Mouse (Mus musculus): ENCODE results near the gene Ccl1. TPM values are rescaled to one million over a fixed set of nuclear protein-coding genes. Genes with fewer than 3 reads are reported as not detected.

The Ccl1 gene
- total RNA-seq, 2 experiments from 2014 or later, result not detected

- intact Hi-C loops (cut with DNase I), result no loop called here
- DNase-seq (ENCODE audit: low spot score in 2 of 2), result no peak
Measured at GRCm38 (mm10) chr11:82216531-82216930, 89.0 kb downstream of the Ccl1 start.

- DNase-seq (ENCODE audit: low spot score in 2 of 2), result no peak
- intact Hi-C loops (cut with DNase I), result no loop called here
Measured at GRCm38 (mm10) chr11:82214405-82214804, 91.1 kb downstream of the Ccl1 start.

GRCm38 (mm10) chr11:82206960-82207488, 98.5 kb downstream of the Ccl1 start:
- intact Hi-C loops (cut with DNase I), result no loop called here
- DNase-seq (ENCODE audit: low spot score in 2 of 2), result no peak

GRCm38 (mm10) chr11:82205221-82205620, 100.3 kb downstream of the Ccl1 start:
- intact Hi-C loops (cut with DNase I), result no loop called here
- DNase-seq (ENCODE audit: low spot score in 2 of 2), result no peak

GRCm38 (mm10) chr11:82203706-82204105, 101.8 kb downstream of the Ccl1 start:
- no peak for DNase-seq (ENCODE audit: low spot score in 2 of 2)
- intact Hi-C loops (cut with DNase I), result no loop called here

GRCm38 (mm10) chr11:82197774-82198173, 107.7 kb downstream of the Ccl1 start:
- intact Hi-C loops (cut with DNase I), result no loop called here
- DNase-seq (ENCODE audit: low spot score in 2 of 2), result no peak

- intact Hi-C loops (cut with DNase I), result no loop called here
- DNase-seq (ENCODE audit: low spot score in 2 of 2), result no peak
Measured at GRCm38 (mm10) chr11:82194980-82195379, 110.5 kb downstream of the Ccl1 start.

GRCm38 (mm10) chr11:82193826-82194225, 111.7 kb downstream of the Ccl1 start:
- intact Hi-C loops (cut with DNase I), result no loop called here
- no peak for DNase-seq (ENCODE audit: low spot score in 2 of 2)

- intact Hi-C loops (cut with DNase I), result no loop called here
Measured at GRCm38 (mm10) chr11:82189782-82190563, 115.5 kb downstream of the Ccl1 start.

GRCm38 (mm10) chr11:82185684-82186083, 119.8 kb downstream of the Ccl1 start:
- DNase-seq (ENCODE audit: low spot score in 2 of 2), result no peak
- intact Hi-C loops (cut with DNase I), result no loop called here

More at GRCm38 (mm10) chr11:82189782-82190563, 115.5 kb downstream of the Ccl1 start:
- DNase-seq (ENCODE audit: low spot score in 2 of 2), result no peak

- intact Hi-C loops (cut with DNase I), result no loop called here
- no peak for DNase-seq (ENCODE audit: low spot score in 2 of 2)
Measured at GRCm38 (mm10) chr11:82183281-82183935, 122.1 kb downstream of the Ccl1 start.

- DNase-seq (ENCODE audit: low spot score in 2 of 2), result no peak
- intact Hi-C loops (cut with DNase I), result no loop called here
Measured at GRCm38 (mm10) chr11:82182401-82182800, 123.1 kb downstream of the Ccl1 start.

- intact Hi-C loops (cut with DNase I), result no loop called here
- DNase-seq (ENCODE audit: low spot score in 2 of 2), result no peak
Measured at GRCm38 (mm10) chr11:82181331-82181730, 124.2 kb downstream of the Ccl1 start.

GRCm38 (mm10) chr11:82178161-82178560, 127.3 kb downstream of the Ccl1 start:
- no peak for DNase-seq (ENCODE audit: low spot score in 2 of 2)
- intact Hi-C loops (cut with DNase I), result loop anchor here (5.0 kb wide), 2 partner anchors 131 to 546 kb away; partner anchors contain the start of gene Ccl7

- intact Hi-C loops (cut with DNase I), result loop anchor here (1.0 to 5.0 kb wide), 3 partner anchors 130 to 545 kb away; partner anchors contain the start of gene Ccl7
- DNase-seq (ENCODE audit: low spot score in 2 of 2), result peak; percentile 45 to 70
Measured at GRCm38 (mm10) chr11:82177711-82178110, 127.8 kb downstream of the Ccl1 start.

GRCm38 (mm10) chr11:82174794-82175193, 130.7 kb downstream of the Ccl1 start:
- peak; percentile 77 to 85 for DNase-seq (ENCODE audit: low spot score in 2 of 2)
- intact Hi-C loops (cut with DNase I), result loop anchor here (5.0 kb wide), 2 partner anchors 127 to 542 kb away; partner anchors contain the start of gene Ccl7

- DNase-seq (ENCODE audit: low spot score in 2 of 2), result no peak
- intact Hi-C loops (cut with DNase I), result no loop called here
Measured at GRCm38 (mm10) chr11:82173491-82173890, 132.0 kb downstream of the Ccl1 start.

GRCm38 (mm10) chr11:82171316-82172071, 134.0 kb downstream of the Ccl1 start:
- intact Hi-C loops (cut with DNase I), result no loop called here
- no peak for DNase-seq (ENCODE audit: low spot score in 2 of 2)

GRCm38 (mm10) chr11:82169456-82169855, 136.0 kb downstream of the Ccl1 start:
- intact Hi-C loops (cut with DNase I), result no loop called here
- no peak for DNase-seq (ENCODE audit: low spot score in 2 of 2)

GRCm38 (mm10) chr11:82168308-82168707, 137.2 kb downstream of the Ccl1 start:
- intact Hi-C loops (cut with DNase I), result no loop called here
- DNase-seq (ENCODE audit: low spot score in 2 of 2), result no peak
